Mouse (Mus musculus): ENCODE results near the gene Prx. TPM values are rescaled to one million over a fixed set of nuclear protein-coding genes. Genes with fewer than 3 reads are reported as not detected.

Gene Prx
- polyA plus RNA-seq, 1 experiment from 2014 or later: 1.1 TPM

DNA sequence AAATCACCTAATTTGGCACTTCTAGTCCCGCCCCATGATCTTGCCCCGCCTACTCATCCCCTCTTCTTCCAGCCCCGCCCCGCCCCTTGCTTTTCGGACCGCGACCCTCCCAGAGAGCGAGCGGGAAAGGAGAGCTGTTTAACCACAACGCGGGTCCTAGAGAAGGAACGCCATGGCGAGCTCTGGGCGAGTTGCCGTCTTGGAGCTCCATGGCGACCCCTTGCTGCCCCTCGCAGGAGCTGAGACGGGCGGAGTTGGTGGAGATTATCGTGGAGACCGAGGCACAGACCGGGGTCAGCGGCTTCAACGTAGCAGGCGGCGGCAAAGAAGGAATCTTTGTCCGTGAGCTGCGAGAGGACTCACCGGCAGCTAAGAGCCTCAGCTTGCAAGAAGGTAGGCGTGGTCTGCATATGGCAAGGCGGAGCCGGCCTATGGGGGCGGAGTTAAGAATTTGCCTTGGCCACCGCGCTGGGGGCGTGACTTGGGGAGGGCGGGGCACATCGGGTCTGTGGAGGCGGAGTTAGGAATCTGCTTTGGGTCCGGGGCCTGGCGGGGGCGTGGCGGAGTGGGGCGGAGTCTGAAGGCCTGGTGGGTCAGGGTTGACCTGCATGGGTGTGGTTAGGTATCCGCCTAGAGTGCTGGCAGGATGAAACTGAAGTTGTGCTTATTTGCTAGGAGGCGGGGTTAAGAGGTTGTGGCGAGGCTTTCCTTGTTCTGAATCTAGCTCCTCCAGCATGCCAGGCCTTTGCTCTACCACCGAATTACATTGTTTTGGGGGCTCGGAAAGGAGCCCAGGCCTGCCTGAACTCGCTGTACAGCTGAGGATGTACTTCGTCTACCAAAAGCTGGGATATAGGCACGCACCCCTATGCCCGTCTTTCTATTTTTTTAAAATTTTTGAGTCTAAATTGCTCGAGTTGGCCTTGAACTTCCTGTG, 8.9 kb downstream of the Prx start:
- H3K4me1 ChIP-seq (replicated peaks; ENCODE audit: control insufficient read depth, insufficient read depth, low read length): peaks cover 14% of the 10 kb centered on the region
- peak overlapping the region; percentile 70 for H3K4me2 ChIP-seq (ENCODE audit: low read length)
- H3K9ac ChIP-seq (replicated peaks; ENCODE audit: low read depth, low read length): peak overlapping the region; percentile 72
- under 1% methylated on average over 54 of the region's 54 CpGs for WGBS
- peak overlapping the region; percentile 67 for H3K4me3 ChIP-seq (replicated peaks; ENCODE audit: low read length)
- peak; percentile 90 for ATAC-seq
- peak overlapping the region; percentile 95 for H3K27ac ChIP-seq (ENCODE audit: low read length)
- no peaks in the 10 kb centered on the region for H3K9me3 ChIP-seq (ENCODE audit: control insufficient read depth, low read length)
- no peaks in the 10 kb centered on the region for H3K36me3 ChIP-seq (ENCODE audit: control insufficient read depth, insufficient read depth)
- no peaks in the 10 kb centered on the region for H3K27me3 ChIP-seq (replicated peaks; ENCODE audit: control insufficient read depth, insufficient read depth, low read length)

DNA sequence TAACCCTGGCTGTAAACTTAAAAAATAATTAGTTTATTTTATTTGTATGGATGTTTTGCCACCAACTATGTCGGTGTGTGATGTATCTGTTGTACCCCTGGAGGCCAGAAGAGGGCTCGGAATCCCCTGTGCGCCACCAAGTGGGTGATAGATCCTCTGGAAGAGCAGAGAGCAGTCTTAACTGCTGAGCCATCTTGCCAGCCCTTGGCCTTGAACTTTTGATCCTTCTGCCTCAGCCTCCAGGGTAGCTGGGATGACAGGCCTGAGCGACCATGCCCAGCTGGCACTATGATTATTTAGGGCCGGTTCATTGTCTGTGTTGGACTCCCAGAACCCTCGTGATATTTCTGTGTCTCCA, 9.5 kb downstream of the Prx start:
- H3K4me2 ChIP-seq (ENCODE audit: low read length): peak overlapping the region; percentile 70
- no peak overlapping the region for H3K9ac ChIP-seq (replicated peaks; ENCODE audit: low read depth, low read length)
- no peaks in the 10 kb centered on the region for H3K36me3 ChIP-seq (ENCODE audit: control insufficient read depth, insufficient read depth)
- no peaks in the 10 kb centered on the region for H3K27me3 ChIP-seq (replicated peaks; ENCODE audit: control insufficient read depth, insufficient read depth, low read length)
- no peak overlapping the region for H3K27ac ChIP-seq (ENCODE audit: low read length)
- ATAC-seq: peak; percentile 59
- H3K4me3 ChIP-seq (replicated peaks; ENCODE audit: low read length): no peak overlapping the region; the same call in 1 of the 2 replicates
- peaks cover 14% of the 10 kb centered on the region for H3K4me1 ChIP-seq (replicated peaks; ENCODE audit: control insufficient read depth, insufficient read depth, low read length)
- 23% methylated on average over 6 of the region's 6 CpGs for WGBS
- H3K9me3 ChIP-seq (ENCODE audit: control insufficient read depth, low read length): no peaks in the 10 kb centered on the region

DNA sequence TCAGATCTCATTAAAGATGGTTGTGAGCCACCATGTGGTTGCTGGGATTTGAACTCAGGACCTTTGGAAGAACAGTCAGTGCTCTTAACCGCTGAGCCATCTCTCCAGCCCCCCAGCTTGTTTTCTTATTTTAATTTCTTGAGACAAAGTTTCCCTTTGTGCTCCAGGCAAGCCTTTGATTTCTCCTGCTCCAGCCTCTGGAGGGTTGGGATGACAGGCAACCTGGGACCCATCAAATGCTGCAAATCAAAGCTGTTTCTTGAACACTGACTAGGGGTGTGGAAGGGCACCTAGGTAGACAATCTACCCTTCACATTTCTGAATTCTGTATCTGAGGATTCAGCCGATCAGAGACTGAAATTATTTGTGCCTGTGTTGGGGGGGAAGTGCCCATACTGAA, 11.7 kb downstream of the Prx start:
- no peak overlapping the region for H3K4me2 ChIP-seq (ENCODE audit: low read length)
- no peak overlapping the region for H3K9ac ChIP-seq (replicated peaks; ENCODE audit: low read depth, low read length)
- no peaks in the 10 kb centered on the region for H3K27me3 ChIP-seq (replicated peaks; ENCODE audit: control insufficient read depth, insufficient read depth, low read length)
- no peak overlapping the region for H3K4me3 ChIP-seq (replicated peaks; ENCODE audit: low read length)
- no peaks in the 10 kb centered on the region for H3K36me3 ChIP-seq (ENCODE audit: control insufficient read depth, insufficient read depth)
- no peaks in the 10 kb centered on the region for H3K9me3 ChIP-seq (ENCODE audit: control insufficient read depth, low read length)
- 83% methylated on average over 2 of the region's 2 CpGs for WGBS
- H3K4me1 ChIP-seq (replicated peaks; ENCODE audit: control insufficient read depth, insufficient read depth, low read length): peaks cover 14% of the 10 kb centered on the region
- H3K27ac ChIP-seq (ENCODE audit: low read length): no peak overlapping the region
- ATAC-seq: no peak

DNA sequence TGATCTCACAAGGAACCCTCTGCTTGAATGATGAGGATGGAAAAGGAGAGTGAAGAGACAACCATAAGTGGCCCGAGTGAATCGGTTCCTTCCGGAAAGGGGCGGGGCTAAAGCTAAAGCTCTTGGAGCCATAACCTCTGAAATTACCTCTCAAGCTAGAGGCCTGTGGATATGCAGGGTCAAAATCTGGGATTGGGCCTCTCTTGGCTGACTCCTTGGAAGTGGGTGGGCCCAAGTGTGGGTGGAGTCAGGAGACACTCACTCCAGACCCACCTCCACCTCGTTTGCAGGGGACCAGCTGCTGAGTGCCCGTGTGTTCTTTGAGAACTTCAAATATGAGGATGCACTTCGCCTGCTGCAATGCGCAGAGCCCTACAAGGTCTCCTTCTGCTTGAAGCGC, 15.8 kb downstream of the Prx start:
- ATAC-seq: no peak
- no peak overlapping the region for H3K9ac ChIP-seq (replicated peaks; ENCODE audit: low read depth, low read length)
- H3K4me3 ChIP-seq (replicated peaks; ENCODE audit: low read length): no peak overlapping the region
- no peaks in the 10 kb centered on the region for H3K27me3 ChIP-seq (replicated peaks; ENCODE audit: control insufficient read depth, insufficient read depth, low read length)
- H3K4me2 ChIP-seq (ENCODE audit: low read length): no peak overlapping the region
- H3K4me1 ChIP-seq (replicated peaks; ENCODE audit: control insufficient read depth, insufficient read depth, low read length): no peaks in the 10 kb centered on the region
- no peaks in the 10 kb centered on the region for H3K9me3 ChIP-seq (ENCODE audit: control insufficient read depth, low read length)
- no peaks in the 10 kb centered on the region for H3K36me3 ChIP-seq (ENCODE audit: control insufficient read depth, insufficient read depth)
- WGBS: 75% methylated on average over 9 of the region's 9 CpGs
- no peak overlapping the region for H3K27ac ChIP-seq (ENCODE audit: low read length)

DNA sequence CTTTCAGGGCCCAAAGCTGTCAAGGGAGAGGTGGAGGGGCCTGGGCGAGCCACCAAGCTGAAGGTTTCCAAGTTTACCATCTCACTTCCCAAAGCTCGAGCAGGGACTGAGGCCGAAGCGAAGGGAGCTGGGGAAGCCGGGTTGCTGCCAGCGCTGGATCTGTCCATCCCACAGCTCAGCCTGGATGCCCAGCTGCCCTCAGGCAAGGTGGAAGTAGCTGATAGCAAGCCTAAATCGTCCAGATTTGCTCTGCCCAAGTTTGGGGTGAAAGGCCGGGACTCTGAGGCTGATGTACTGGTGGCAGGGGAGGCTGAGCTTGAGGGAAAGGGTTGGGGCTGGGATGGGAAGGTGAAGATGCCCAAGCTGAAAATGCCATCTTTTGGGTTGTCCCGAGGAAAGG, 19.2 kb downstream of the Prx start:
- Histone ChIP-seq H3K4me3 (replicated peaks; ENCODE audit: low read length) (no peak overlapping the region), H3K4me1 (replicated peaks; ENCODE audit: control insufficient read depth, insufficient read depth, low read length) (no peaks in the 10 kb centered on the region), H3K9ac (replicated peaks; ENCODE audit: low read depth, low read length) (no peak overlapping the region), H3K9me3 (ENCODE audit: control insufficient read depth, low read length) (no peaks in the 10 kb centered on the region), H3K27ac (ENCODE audit: low read length) (no peak overlapping the region), H3K36me3 (ENCODE audit: control insufficient read depth, insufficient read depth) (no peaks in the 10 kb centered on the region), H3K4me2 (ENCODE audit: low read length) (no peak overlapping the region), H3K27me3 (replicated peaks; ENCODE audit: control insufficient read depth, insufficient read depth, low read length) (no peaks in the 10 kb centered on the region)
- no peak for ATAC-seq
- WGBS: 87% methylated on average over 9 of the region's 9 CpGs

DNA sequence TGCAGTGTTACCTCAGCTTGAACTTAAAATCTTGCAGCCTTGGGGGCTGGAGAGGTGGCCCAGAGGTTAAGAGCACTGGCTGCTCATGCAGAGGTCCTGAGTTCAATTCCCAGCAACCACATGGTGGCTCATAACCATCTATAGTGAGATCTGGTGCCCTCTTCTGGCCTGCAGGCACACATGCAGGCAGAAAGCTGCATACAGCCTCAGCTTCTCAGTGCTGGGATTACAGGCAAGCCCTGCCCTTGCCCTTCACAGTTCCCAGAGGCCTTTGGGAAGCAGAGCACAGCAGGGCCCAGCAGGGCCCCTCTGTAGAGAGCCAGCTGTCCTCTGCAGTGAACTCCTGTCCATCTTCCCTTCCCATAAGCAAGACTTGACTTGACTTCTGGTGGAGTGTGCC, 21.0 kb downstream of the Prx start:
- Histone ChIP-seq H3K27me3 (replicated peaks; ENCODE audit: control insufficient read depth, insufficient read depth, low read length) (no peaks in the 10 kb centered on the region), H3K27ac (ENCODE audit: low read length) (no peak overlapping the region), H3K4me1 (replicated peaks; ENCODE audit: control insufficient read depth, insufficient read depth, low read length) (no peaks in the 10 kb centered on the region), H3K36me3 (ENCODE audit: control insufficient read depth, insufficient read depth) (no peaks in the 10 kb centered on the region), H3K9ac (replicated peaks; ENCODE audit: low read depth, low read length) (no peak overlapping the region), H3K9me3 (ENCODE audit: control insufficient read depth, low read length) (no peaks in the 10 kb centered on the region), H3K4me2 (ENCODE audit: low read length) (no peak overlapping the region), H3K4me3 (replicated peaks; ENCODE audit: low read length) (no peak overlapping the region)
- ATAC-seq: no peak

DNA sequence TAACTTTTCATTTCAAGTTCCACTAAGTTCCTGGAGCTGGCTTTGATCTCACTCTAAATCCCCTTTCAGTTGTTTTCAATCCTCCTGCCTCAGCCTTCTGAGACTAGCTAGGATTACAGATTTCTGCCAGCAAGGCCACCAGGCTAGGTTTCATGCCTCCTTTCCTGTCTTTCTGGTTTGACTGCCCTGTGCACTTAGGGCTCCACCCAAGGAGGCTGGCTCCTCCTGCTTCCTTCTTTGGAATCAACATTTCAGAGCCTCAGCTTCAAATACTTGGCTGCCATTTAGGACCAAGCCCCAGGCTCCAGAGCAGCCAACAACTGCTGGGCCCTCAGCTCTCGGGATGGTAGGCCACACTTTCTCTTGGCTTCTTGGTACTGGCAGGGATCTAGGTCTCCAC, 21.5 kb downstream of the Prx start:
- H3K4me3 ChIP-seq (replicated peaks; ENCODE audit: low read length): no peak overlapping the region
- H3K4me2 ChIP-seq (ENCODE audit: low read length): no peak overlapping the region
- H3K9ac ChIP-seq (replicated peaks; ENCODE audit: low read depth, low read length): no peak overlapping the region
- H3K36me3 ChIP-seq (ENCODE audit: control insufficient read depth, insufficient read depth): no peaks in the 10 kb centered on the region
- H3K9me3 ChIP-seq (ENCODE audit: control insufficient read depth, low read length): no peaks in the 10 kb centered on the region
- no peaks in the 10 kb centered on the region for H3K4me1 ChIP-seq (replicated peaks; ENCODE audit: control insufficient read depth, insufficient read depth, low read length)
- no peak overlapping the region for H3K27ac ChIP-seq (ENCODE audit: low read length)
- 86% methylated on average over 1 of the region's 1 CpGs for WGBS
- no peaks in the 10 kb centered on the region for H3K27me3 ChIP-seq (replicated peaks; ENCODE audit: control insufficient read depth, insufficient read depth, low read length)
- no peak for ATAC-seq

DNA sequence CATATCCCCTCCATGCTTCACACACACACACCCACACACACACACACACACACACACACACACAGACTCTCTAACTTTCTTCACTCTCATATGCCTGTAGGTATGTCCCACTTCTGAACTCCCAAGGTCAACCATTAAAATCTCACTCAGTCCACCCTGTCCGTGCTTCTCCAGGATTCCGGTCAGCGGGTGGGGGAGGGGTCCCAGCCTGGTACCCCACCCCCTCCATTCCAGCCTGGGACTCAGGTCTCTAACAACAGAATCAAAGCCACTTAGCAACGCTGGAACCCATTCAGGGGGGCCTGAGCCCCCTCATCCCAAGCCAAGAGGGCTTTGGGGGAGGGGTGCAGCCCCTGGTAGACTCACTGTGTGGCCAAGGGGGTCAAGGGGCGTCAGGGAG, 23.8 kb downstream of the Prx start, which contains the start of gene Hipk4:
TSS of gene Hipk4 (plus strand) at position 301 of the 400 bp plus-strand sequence.
- Histone ChIP-seq H3K36me3 (ENCODE audit: control insufficient read depth, insufficient read depth) (no peaks in the 10 kb centered on the region), H3K27ac (ENCODE audit: low read length) (no peak within 1 kb of the TSS), H3K4me3 (replicated peaks; ENCODE audit: low read length) (no peak within 1 kb of the TSS), H3K9me3 (ENCODE audit: control insufficient read depth, low read length) (no peaks in the 10 kb centered on the region), H3K4me1 (replicated peaks; ENCODE audit: control insufficient read depth, insufficient read depth, low read length) (peaks cover 3% of the 10 kb centered on the region), H3K4me2 (ENCODE audit: low read length) (no peak within 1 kb of the TSS), H3K9ac (replicated peaks; ENCODE audit: low read depth, low read length) (no peak within 1 kb of the TSS), H3K27me3 (replicated peaks; ENCODE audit: control insufficient read depth, insufficient read depth, low read length) (no peaks in the 10 kb centered on the region)
- 52% methylated on average over 5 of the region's 5 CpGs for WGBS
- no peak for ATAC-seq

DNA sequence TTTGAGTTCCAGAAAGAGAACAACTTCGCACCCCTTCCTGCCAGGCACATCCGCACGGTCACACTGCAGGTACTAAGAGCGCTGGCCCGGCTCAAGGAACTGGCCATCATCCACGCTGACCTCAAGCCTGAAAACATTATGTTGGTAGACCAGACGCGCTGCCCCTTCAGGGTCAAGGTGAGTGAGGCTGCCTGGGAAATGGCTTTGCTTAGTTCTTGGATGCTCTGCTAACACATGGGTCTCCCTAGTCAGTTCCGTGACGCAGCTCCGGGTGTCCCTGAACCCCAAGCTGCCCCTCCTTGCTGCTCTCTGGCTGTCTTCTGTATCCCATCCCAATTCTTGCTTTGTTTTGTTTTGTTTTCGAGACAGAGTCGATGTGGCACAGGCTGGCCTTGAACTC, 24.7 kb downstream of the Prx start:
- Histone ChIP-seq H3K4me1 (replicated peaks; ENCODE audit: control insufficient read depth, insufficient read depth, low read length) (peaks cover 3% of the 10 kb centered on the region), H3K36me3 (ENCODE audit: control insufficient read depth, insufficient read depth) (no peaks in the 10 kb centered on the region), H3K27ac (ENCODE audit: low read length) (no peak overlapping the region), H3K4me3 (replicated peaks; ENCODE audit: low read length) (no peak overlapping the region), H3K9me3 (ENCODE audit: control insufficient read depth, low read length) (no peaks in the 10 kb centered on the region), H3K4me2 (ENCODE audit: low read length) (no peak overlapping the region), H3K9ac (replicated peaks; ENCODE audit: low read depth, low read length) (no peak overlapping the region), H3K27me3 (replicated peaks; ENCODE audit: control insufficient read depth, insufficient read depth, low read length) (no peaks in the 10 kb centered on the region)
- WGBS: 95% methylated on average over 13 of the region's 13 CpGs
- no peak for ATAC-seq
